Mouse (Mus musculus) E14TG2a.4 (cell line): Measurements from ENCODE around the gene Gcgr.

Experiments used
- CTCF ChIP-seq: conservative IDR thresholded peaks from 2 replicates; pipeline ENCODE4 v1.5.1; 2014; ENCODE audit warnings: low read length
- POU5F1 ChIP-seq: IDR thresholded peaks from 2 replicates; pipeline ENCODE4 v1.6.1; 2014; ENCODE audit warnings: low read length, borderline replicate concordance

GRCm38 (mm10) chr11:120580871-120581331 is 50.4 kb downstream of the Gcgr start:
- TF ChIP-seq CTCF: no peak
- TF ChIP-seq POU5F1: no peak
